8 mouse cellular contexts compared by ENCODE assay signal in the genomic region with DNA sequence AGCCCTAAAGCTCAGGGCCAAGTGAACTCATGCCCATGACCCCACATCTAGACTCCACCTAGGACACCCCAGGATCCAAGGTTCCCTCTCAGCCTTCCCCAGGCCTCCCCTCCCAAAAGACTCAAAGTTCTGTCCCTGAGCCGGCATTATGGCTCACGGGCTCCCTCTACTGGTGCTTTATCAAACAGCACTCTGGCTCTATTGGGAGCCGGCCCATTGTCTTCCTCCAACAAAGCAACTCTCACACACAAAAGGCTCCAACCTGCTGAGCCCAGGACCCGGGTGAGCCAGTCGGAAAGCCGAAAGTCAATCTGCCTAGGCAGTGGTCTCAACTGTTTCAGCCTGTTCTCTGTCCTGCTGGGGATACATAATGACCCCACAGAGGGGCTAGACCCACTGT. TPM values are rescaled to one million over a fixed set of nuclear protein-coding genes. Genes with fewer than 3 reads are reported as not detected.
DNase-seq lines count a peak whose midpoint lies in the region; ATAC-seq and TF ChIP-seq lines count a peak whose summit lies in the region.

No protein-coding gene starts in this region.

- ATAC-seq in embryonic facial prominence, embryonic 13.5 days (ENCODE audit: insufficient number of reproducible peaks, insufficient read depth, low FRiP score, low TSS enrichment, low read depth) = 0 out of 2 replicates have a peak, but pooled peaks have one; percentile 10
- ATAC-seq in lung, embryonic 14.5 days (ENCODE audit: insufficient read depth) = peak; percentile 45; the same call in 1 of the 2 replicates
- ATAC-seq in neutrophil, adult 5-6 weeks (ENCODE audit: extremely low read depth, insufficient number of reproducible peaks, low FRiP score, poor library complexity, severe bottlenecking) = peak; percentile 60

- 1% methylated on average over 6 of the region's 6 CpGs for WGBS in embryonic facial prominence, embryonic 13.5 days
- 2% methylated on average over 6 of the region's 6 CpGs for whole genome bisulfite sequencing in lung, embryonic 14.5 days

- peak overlapping the region; percentile 33 for H3K4me2 ChIP-seq in embryonic facial prominence, embryonic 13.5 days
- H3K4me2 ChIP-seq in lung, embryonic 14.5 days = no peak overlapping the region

- H3K27ac ChIP-seq in embryonic facial prominence, embryonic 13.5 days = no peak overlapping the region
- H3K27ac ChIP-seq in lung, embryonic 14.5 days (ENCODE audit: low read depth) = no peak overlapping the region

- no peak overlapping the region for H3K4me3 ChIP-seq in embryonic facial prominence, embryonic 13.5 days
- H3K4me3 ChIP-seq in lung, embryonic 14.5 days (ENCODE audit: low read depth, low read length) = no peak overlapping the region

- H3K9me3 ChIP-seq in embryonic facial prominence, embryonic 13.5 days = no peaks in the 10 kb centered on the region
- H3K9me3 ChIP-seq in lung, embryonic 14.5 days (ENCODE audit: low read depth, low read length) = no peaks in the 10 kb centered on the region

- intact Hi-C loops in heart, postnatal 10 days (cut with DNase I) = no loop called here

- peak; percentile 93 for DNase-seq in ES-CJ7 (ENCODE audit: low read depth, low spot score)
- DNase-seq in adrenal gland, postnatal 4 days (ENCODE audit: low spot score in 2 of 2) = peak; percentile 46 to 54
- peak; percentile 76 to 88 for DNase-seq in heart, postnatal 10 days
- peak; percentile 67 to 75 for DNase-seq in kidney, postnatal 25 days
- DNase-seq in lung, embryonic 14.5 days = peak; percentile 89
- DNase-seq in thymus, postnatal 4 days = peak; percentile 86

- peaks cover 25% of the 10 kb centered on the region for H3K4me1 ChIP-seq in embryonic facial prominence, embryonic 13.5 days
- H3K4me1 ChIP-seq in lung, embryonic 14.5 days (ENCODE audit: insufficient read depth) = peaks cover 3% of the 10 kb centered on the region; the same call in 1 of the 2 replicates

- no peak overlapping the region for H3K9ac ChIP-seq in embryonic facial prominence, embryonic 13.5 days
- no peak overlapping the region for H3K9ac ChIP-seq in lung, embryonic 14.5 days

- H3K27me3 ChIP-seq in embryonic facial prominence, embryonic 13.5 days = no peaks in the 10 kb centered on the region
- H3K27me3 ChIP-seq in lung, embryonic 14.5 days (ENCODE audit: insufficient read depth, low read length) = no peaks in the 10 kb centered on the region

- peak; percentile 91 for TF ChIP-seq CTCF in lung, embryonic 14.5 days (IDR thresholded peaks at IDR 0.05; ENCODE audit: low read depth)

- no peaks in the 10 kb centered on the region for H3K36me3 ChIP-seq in embryonic facial prominence, embryonic 13.5 days
- H3K36me3 ChIP-seq in lung, embryonic 14.5 days (ENCODE audit: insufficient read depth) = no peaks in the 10 kb centered on the region

RNA-seq across cellular contexts. Expression of gene Gins2, which starts 29.0 kb away (rescaled TPM):
- 10 to 100 TPM; 36.6 to 39.3 TPM for total RNA-seq in adrenal gland, postnatal 4 days (2021)
- 98.6 and 111 TPM in 2 replicates for polyA plus RNA-seq in embryonic facial prominence, embryonic 13.5 days (2015; fragmentation: Nextera tagmentation; extraction: Ambion mirVana)
- total RNA-seq in heart, postnatal 10 days (2021) = 10 to 100 TPM; 14.6 to 15.2 TPM
- 131 and 139 TPM in 2 replicates for polyA plus RNA-seq in lung, embryonic 14.5 days (2014; fragmentation: Nextera tagmentation; extraction: Ambion mirVana)
- 0.70 and 0.86 TPM in 2 replicates for total RNA-seq in neutrophil, adult 5-6 weeks (2017)

RNA-seq across cellular contexts. Expression of gene 1190005I06Rik, which starts 29.3 kb away (rescaled TPM):
- 1 to 10 TPM; 5.4 to 7.5 TPM for total RNA-seq in adrenal gland, postnatal 4 days (2021)
- polyA plus RNA-seq in embryonic facial prominence, embryonic 13.5 days (2015; fragmentation: Nextera tagmentation; extraction: Ambion mirVana) = 14.8 and 15.9 TPM in 2 replicates
- total RNA-seq in heart, postnatal 10 days (2021) = 1 to 10 TPM; 5.1 to 10.0 TPM
- polyA plus RNA-seq in lung, embryonic 14.5 days (2014; fragmentation: Nextera tagmentation; extraction: Ambion mirVana) = 3.1 and 5.1 TPM in 2 replicates
- not detected in 2 replicates for total RNA-seq in neutrophil, adult 5-6 weeks (2017)

RNA-seq across cellular contexts. Expression of gene Gm27021, which starts 49.8 kb away (rescaled TPM):
- under 1 TPM in 1 of 2 experiments, not detected in 1; 0.56 TPM for total RNA-seq in adrenal gland, postnatal 4 days (2021)
- 5.9 and 6.7 TPM in 2 replicates for polyA plus RNA-seq in embryonic facial prominence, embryonic 13.5 days (2015; fragmentation: Nextera tagmentation; extraction: Ambion mirVana)
- total RNA-seq in heart, postnatal 10 days (2021) = under 1 TPM in 1 of 2 experiments, not detected in 1; 0.48 TPM
- 2.6 and 5.0 TPM in 2 replicates for polyA plus RNA-seq in lung, embryonic 14.5 days (2014; fragmentation: Nextera tagmentation; extraction: Ambion mirVana)
- total RNA-seq in neutrophil, adult 5-6 weeks (2017) = not detected in 2 replicates

RNA-seq across cellular contexts. Expression of gene Cox4i1, which starts 49.9 kb away (rescaled TPM):
- 1,000 to 10,000 TPM; 1,090 to 1,156 TPM for total RNA-seq in adrenal gland, postnatal 4 days (2021)
- polyA plus RNA-seq in embryonic facial prominence, embryonic 13.5 days (2015; fragmentation: Nextera tagmentation; extraction: Ambion mirVana) = 1,017 and 1,050 TPM in 2 replicates
- 1,000 to 10,000 TPM; 3,943 to 4,033 TPM for total RNA-seq in heart, postnatal 10 days (2021)
- 941 and 956 TPM in 2 replicates for polyA plus RNA-seq in lung, embryonic 14.5 days (2014; fragmentation: Nextera tagmentation; extraction: Ambion mirVana)
- 180 and 197 TPM in 2 replicates for total RNA-seq in neutrophil, adult 5-6 weeks (2017)

RNA-seq across cellular contexts. Expression of gene Emc8, which starts 50.3 kb away (rescaled TPM):
- 100 to 1,000 TPM; 101 to 112 TPM for total RNA-seq in adrenal gland, postnatal 4 days (2021)
- polyA plus RNA-seq in embryonic facial prominence, embryonic 13.5 days (2015; fragmentation: Nextera tagmentation; extraction: Ambion mirVana) = 230 and 254 TPM in 2 replicates
- total RNA-seq in heart, postnatal 10 days (2021) = 10 to 100 TPM; 65.9 to 68.6 TPM
- polyA plus RNA-seq in lung, embryonic 14.5 days (2014; fragmentation: Nextera tagmentation; extraction: Ambion mirVana) = 289 and 315 TPM in 2 replicates
- 17.9 and 21.1 TPM in 2 replicates for total RNA-seq in neutrophil, adult 5-6 weeks (2017)

Comparison
In these comparisons a context has a peak if more than half of its experiments do, and no peak if none do; other contexts are left out.
1. ATAC-seq: peak in every context shown above with its lines; median percentile 60 in neutrophil, adult 5-6 weeks; 45 in lung, embryonic 14.5 days; 10 in embryonic facial prominence, embryonic 13.5 days.